Comparison of ENCODE assay signal across 13 mouse cellular contexts in the genomic region with DNA sequence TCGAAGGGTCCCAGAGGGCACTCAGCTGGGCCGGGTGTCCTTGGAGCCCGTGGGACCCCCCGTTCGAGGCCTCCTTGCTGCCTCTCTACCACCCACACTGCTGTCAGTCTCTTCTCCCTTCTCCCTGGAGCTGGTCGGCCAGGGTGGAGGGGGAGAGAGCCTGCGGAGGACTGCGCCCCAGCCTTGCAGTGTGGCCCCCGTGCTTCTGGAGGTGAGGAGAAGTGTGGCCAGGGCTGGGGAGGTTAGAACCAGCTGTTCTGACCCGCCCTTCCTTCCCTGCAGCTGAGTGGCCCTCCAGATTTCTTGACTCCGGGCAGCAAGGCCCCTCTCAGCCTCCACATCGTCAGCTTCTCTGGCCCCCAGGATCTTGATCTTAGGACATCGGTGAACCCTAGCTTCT. TPM values are rescaled to one million over a fixed set of nuclear protein-coding genes. Genes with fewer than 3 reads are reported as not detected.
DNase-seq lines count a peak whose midpoint lies in the region; ATAC-seq and TF ChIP-seq lines count a peak whose summit lies in the region.
"Had no signal": no experiment of that assay in that cellular context is flagged by ENCODE, and none has a peak within 500 bp of the region (broad histone marks: within the 10 kb centered on the region; RNA-seq: fewer than 3 reads in every experiment).

No protein-coding gene starts in this region.

- H3K9me3 ChIP-seq in embryonic facial prominence, embryonic 13.5 days = no peaks in the 10 kb centered on the region
- H3K9me3 ChIP-seq in liver, postnatal 0 days (ENCODE audit: low read length) = no peaks in the 10 kb centered on the region
- H3K9me3 ChIP-seq: embryonic facial prominence, embryonic 15.5 days had no signal

- 73% methylated on average over 13 of the region's 13 CpGs for WGBS in liver, adult 2 months
- WGBS in embryonic facial prominence, embryonic 13.5 days = 72% methylated on average over 13 of the region's 13 CpGs
- WGBS in liver, postnatal 0 days (ENCODE audit: insufficient replicate concordance) = 49% methylated on average over 13 of the region's 13 CpGs

- TF ChIP-seq POLR2A in liver, adult 2 months (IDR thresholded peaks at IDR 0.05; ENCODE audit: extremely low read depth, insufficient read depth, low read length) = no peak

- H3K27ac ChIP-seq in liver, adult 2 months (replicated peaks; ENCODE audit: insufficient read depth, low read depth, low read length) = peak overlapping the region; percentile 18
- H3K27ac ChIP-seq in embryonic facial prominence, embryonic 13.5 days = no peak overlapping the region
- H3K27ac ChIP-seq in liver, postnatal 0 days (ENCODE audit: low read depth) = 0 out of 2 replicates have a peak overlapping the region, but pooled peaks have one; percentile 36
- H3K27ac ChIP-seq: embryonic facial prominence, embryonic 15.5 days had no signal

- no peak overlapping the region for H3K9ac ChIP-seq in liver, adult 2 months (ENCODE audit: low read depth, low read length)
- peak overlapping the region; percentile 44; the same call in 1 of the 2 replicates for H3K9ac ChIP-seq in embryonic facial prominence, embryonic 13.5 days
- no peak overlapping the region for H3K9ac ChIP-seq in liver, postnatal 0 days (replicated peaks)
- H3K9ac ChIP-seq: embryonic facial prominence, embryonic 15.5 days; forebrain, postnatal 0 days had no signal

- H3K36me3 ChIP-seq in liver, adult 2 months (ENCODE audit: control insufficient read depth, insufficient read depth, low read length) = no peaks in the 10 kb centered on the region
- no peaks in the 10 kb centered on the region for H3K36me3 ChIP-seq in embryonic facial prominence, embryonic 13.5 days
- H3K36me3 ChIP-seq in liver, postnatal 0 days (replicated peaks; ENCODE audit: insufficient read depth, low read length) = no peaks in the 10 kb centered on the region
- H3K36me3 ChIP-seq: embryonic facial prominence, embryonic 15.5 days had no signal

- ATAC-seq in embryonic facial prominence, embryonic 13.5 days (ENCODE audit: insufficient number of reproducible peaks, insufficient read depth, low FRiP score, low TSS enrichment, low read depth) = no peak
- ATAC-seq in liver, postnatal 0 days = no peak
- ATAC-seq: forebrain, postnatal 0 days had no signal

- H3K27me3 ChIP-seq in liver, adult 2 months (ENCODE audit: control insufficient read depth, insufficient read depth, low read length) = no peaks in the 10 kb centered on the region
- no peaks in the 10 kb centered on the region for H3K27me3 ChIP-seq in embryonic facial prominence, embryonic 13.5 days
- H3K27me3 ChIP-seq in liver, postnatal 0 days (ENCODE audit: insufficient read depth, low read length) = 0 out of 2 replicates have a peak, but pooled peaks cover 3% of the 10 kb centered on the region
- H3K27me3 ChIP-seq: embryonic facial prominence, embryonic 15.5 days had no signal

- intact Hi-C loops in heart, postnatal 25 days (cut with DNase I) = loop anchor here (5.0 to 10.0 kb wide), 2 partner anchors 53 to 211 kb away; a partner anchor contains a TSS

- no peaks in the 10 kb centered on the region for H3K79me2 ChIP-seq in liver, adult 2 months (ENCODE audit: control insufficient read depth, insufficient read depth, low read length)

- TF ChIP-seq EP300 in liver, postnatal 0 days (IDR thresholded peaks at IDR 0.05; ENCODE audit: low read depth) = no peak

- H3K4me2 ChIP-seq in embryonic facial prominence, embryonic 13.5 days = no peak overlapping the region
- H3K4me2 ChIP-seq in liver, postnatal 0 days (ENCODE audit: low read depth, low read length) = no peak overlapping the region
- H3K4me2 ChIP-seq: embryonic facial prominence, embryonic 15.5 days had no signal

- H3K4me1 ChIP-seq in liver, adult 2 months (ENCODE audit: control insufficient read depth, insufficient read depth, low read length) = no peaks in the 10 kb centered on the region
- H3K4me1 ChIP-seq in embryonic facial prominence, embryonic 13.5 days = peaks cover 42% of the 10 kb centered on the region
- H3K4me1 ChIP-seq in liver, postnatal 0 days (ENCODE audit: insufficient read depth) = peaks cover 26% of the 10 kb centered on the region

- DNase-seq in heart, adult 11 months = peak; percentile 89
- no peak for DNase-seq in heart, postnatal 25 days (ENCODE audit: low spot score)
- DNase-seq in liver, adult 2 months (ENCODE audit: extremely low read depth, low read depth, low spot score) = no peak
- DNase-seq in liver = no peak
- DNase-seq in liver, postnatal 0 days = peak; percentile 17
- DNase-seq in ovary, postnatal 14 days (ENCODE audit: low spot score) = no peak
- DNase-seq: cerebellum, postnatal 36 days; forebrain, postnatal 0 days; gastrocnemius, postnatal 14 days; kidney, adult 8-10 months; midbrain, embryonic 14.5 days had no signal

- no peak for TF ChIP-seq CTCF in liver, adult 2 months (IDR thresholded peaks at IDR 0.05; ENCODE audit: low read depth, low read length)
- no peak for TF ChIP-seq CTCF in liver, postnatal 0 days (IDR thresholded peaks at IDR 0.05; ENCODE audit: low read depth)

- H3K4me3 ChIP-seq in liver, adult 2 months (ENCODE audit: insufficient read depth, low read depth, low read length) = no peak overlapping the region
- no peak overlapping the region for H3K4me3 ChIP-seq in embryonic facial prominence, embryonic 13.5 days
- no peak overlapping the region for H3K4me3 ChIP-seq in liver, postnatal 0 days (ENCODE audit: low read depth, low read length)
- H3K4me3 ChIP-seq: embryonic facial prominence, embryonic 15.5 days had no signal

RNA-seq across cellular contexts. Expression of a gene that starts 3.6 kb away (rescaled TPM):
- not detected for total RNA-seq in heart, postnatal 25 days (2021)
- 0.54 TPM in 1 of 2 replicates, not detected in the other for total RNA-seq in liver, adult 2 months (2014; rRNA removed)
- polyA plus RNA-seq in liver, adult 2 months (2012; rRNA removed) = 0.66 TPM in 1 of 2 replicates, not detected in the other
- 14.2 and 19.5 TPM in 2 replicates for polyA plus RNA-seq in embryonic facial prominence, embryonic 13.5 days (2015; fragmentation: Nextera tagmentation; extraction: Ambion mirVana)
- polyA plus RNA-seq in liver, postnatal 0 days (2015; fragmentation: Nextera tagmentation; extraction: Ambion mirVana) = 3.3 and 4.1 TPM in 2 replicates

RNA-seq across cellular contexts. Expression of a gene that starts 7.9 kb away (rescaled TPM):
- total RNA-seq in heart, postnatal 25 days (2021) = 1 to 10 TPM; 7.3 to 7.7 TPM
- 0.07 and 0.09 TPM in 2 replicates for total RNA-seq in liver, adult 2 months (2014; rRNA removed)
- 0.16 and 0.27 TPM in 2 replicates for polyA plus RNA-seq in liver, adult 2 months (2012; rRNA removed)
- polyA plus RNA-seq in embryonic facial prominence, embryonic 13.5 days (2015; fragmentation: Nextera tagmentation; extraction: Ambion mirVana) = 0.33 and 0.38 TPM in 2 replicates
- 0.09 and 0.12 TPM in 2 replicates for polyA plus RNA-seq in liver, postnatal 0 days (2015; fragmentation: Nextera tagmentation; extraction: Ambion mirVana)

RNA-seq across cellular contexts. Expression of a gene that starts 22.3 kb away (rescaled TPM):
- 1 to 10 TPM in 1 of 2 experiments, under 1 TPM in 1; 0.57 to 1.3 TPM for total RNA-seq in heart, postnatal 25 days (2021)
- total RNA-seq in liver, adult 2 months (2014; rRNA removed) = 1.0 and 2.0 TPM in 2 replicates
- polyA plus RNA-seq in liver, adult 2 months (2012; rRNA removed) = 1.1 and 3.9 TPM in 2 replicates
- polyA plus RNA-seq in embryonic facial prominence, embryonic 13.5 days (2015; fragmentation: Nextera tagmentation; extraction: Ambion mirVana) = 3.5 and 3.6 TPM in 2 replicates
- polyA plus RNA-seq in liver, postnatal 0 days (2015; fragmentation: Nextera tagmentation; extraction: Ambion mirVana) = 3.8 and 4.2 TPM in 2 replicates

RNA-seq across cellular contexts. Expression of a gene that starts 23.5 kb away (rescaled TPM):
- total RNA-seq in heart, postnatal 25 days (2021) = 10 to 100 TPM; 25.7 to 26.9 TPM
- 11.8 and 27.5 TPM in 2 replicates for total RNA-seq in liver, adult 2 months (2014; rRNA removed)
- 39.8 and 52.7 TPM in 2 replicates for polyA plus RNA-seq in liver, adult 2 months (2012; rRNA removed)
- polyA plus RNA-seq in embryonic facial prominence, embryonic 13.5 days (2015; fragmentation: Nextera tagmentation; extraction: Ambion mirVana) = 102 and 112 TPM in 2 replicates
- polyA plus RNA-seq in liver, postnatal 0 days (2015; fragmentation: Nextera tagmentation; extraction: Ambion mirVana) = 38.0 and 43.8 TPM in 2 replicates

RNA-seq across cellular contexts. Expression of a gene that starts 25.5 kb away (rescaled TPM):
- 10 to 100 TPM; 40.0 to 46.1 TPM for total RNA-seq in heart, postnatal 25 days (2021)
- total RNA-seq in liver, adult 2 months (2014; rRNA removed) = 15.9 and 20.3 TPM in 2 replicates
- 12.2 and 16.8 TPM in 2 replicates for polyA plus RNA-seq in liver, adult 2 months (2012; rRNA removed)
- 243 and 254 TPM in 2 replicates for polyA plus RNA-seq in embryonic facial prominence, embryonic 13.5 days (2015; fragmentation: Nextera tagmentation; extraction: Ambion mirVana)
- 98.6 and 102 TPM in 2 replicates for polyA plus RNA-seq in liver, postnatal 0 days (2015; fragmentation: Nextera tagmentation; extraction: Ambion mirVana)

Comparison
In these comparisons a context has a peak if more than half of its experiments do, and no peak if none do; other contexts are left out.
1. DNase-seq: peak in heart, adult 11 months (single experiment) and liver, postnatal 0 days (single experiment); none in heart, postnatal 25 days (single experiment), liver, adult 2 months (single experiment), liver (single experiment) and ovary, postnatal 14 days (single experiment).